Mouse (Mus musculus) cerebellum, postnatal 36 days (tissue): ENCODE data around the gene Prkacb.

ENCODE experiments used
- DNase-seq, 2 experiments: peaks; one replicate each; pipeline ENCODE4 v3.0.0; 2021 to 2022; ENCODE audit warnings: mixed read lengths in 2 of 2

Prkacb gene

DNA sequence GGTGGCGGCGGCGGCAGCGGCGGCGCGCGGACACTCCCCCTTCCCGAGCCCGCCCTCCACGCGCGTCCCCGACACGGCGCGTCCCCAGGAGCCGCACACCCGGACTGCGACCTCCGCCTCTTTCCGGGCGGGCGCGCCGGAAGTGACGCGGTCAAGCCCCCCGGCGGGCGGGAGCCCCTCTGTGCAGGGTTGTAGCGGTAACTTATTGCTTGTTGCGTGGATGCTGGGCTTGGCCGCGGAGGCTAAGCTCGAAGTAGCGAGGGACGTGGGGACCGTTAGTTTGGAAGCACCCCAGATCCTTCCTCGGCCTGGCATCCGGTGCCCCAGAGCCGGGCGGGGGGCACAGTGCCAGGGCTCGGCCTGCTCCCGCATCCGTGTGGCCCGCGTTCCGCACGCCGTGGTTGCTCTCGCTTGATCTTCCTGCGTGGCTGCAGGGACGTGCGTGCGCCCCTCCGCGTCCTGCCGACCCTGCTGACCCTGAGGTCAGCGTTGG is at the start of gene Prkacb:
Prkacb (minus strand) TSS at position 90 of the 493 bp plus-strand sequence.
- DNase-seq: peak; percentile 92 to 93

DNA sequence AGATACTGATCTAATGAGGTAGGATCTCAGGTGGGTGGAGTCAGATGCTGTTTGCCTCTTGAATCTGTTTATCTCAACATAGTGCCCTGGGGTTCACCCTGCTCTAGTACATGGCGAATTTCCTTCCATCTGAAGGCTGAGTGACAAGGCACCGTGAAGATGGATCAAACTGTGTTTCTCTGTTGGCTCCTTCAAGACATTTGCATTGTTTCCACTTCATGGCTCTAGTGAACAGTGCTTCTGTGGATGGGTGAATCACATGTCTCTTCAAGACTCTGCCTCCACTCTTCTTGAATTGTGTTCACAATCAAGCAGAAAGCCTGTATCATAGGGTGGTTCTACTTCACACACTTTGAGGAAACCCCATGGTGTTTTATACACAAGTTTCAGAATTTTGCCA is 47.5 kb upstream of the Prkacb start:
- DNase-seq: no peak

DNA sequence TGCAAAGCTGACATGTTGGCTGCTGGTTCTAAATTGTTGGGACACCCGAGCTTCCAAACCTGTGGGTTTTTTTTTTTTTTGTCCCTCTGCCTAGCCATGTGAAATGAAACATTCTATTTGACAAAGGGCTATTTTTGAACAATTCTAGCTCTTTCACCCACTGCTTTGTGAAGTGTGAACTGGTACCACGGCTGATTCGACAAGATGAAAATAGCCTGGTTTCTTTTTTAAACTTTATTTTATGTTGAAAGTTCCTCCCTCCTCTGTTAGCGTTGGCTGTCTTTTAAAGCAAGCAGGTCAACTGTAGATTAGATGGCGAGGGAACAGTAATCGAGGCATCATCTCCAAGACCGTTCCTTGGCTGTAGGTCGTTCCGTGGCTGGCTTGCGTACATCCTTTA is 44.6 kb upstream of the Prkacb start:
- DNase-seq: no peak

DNA sequence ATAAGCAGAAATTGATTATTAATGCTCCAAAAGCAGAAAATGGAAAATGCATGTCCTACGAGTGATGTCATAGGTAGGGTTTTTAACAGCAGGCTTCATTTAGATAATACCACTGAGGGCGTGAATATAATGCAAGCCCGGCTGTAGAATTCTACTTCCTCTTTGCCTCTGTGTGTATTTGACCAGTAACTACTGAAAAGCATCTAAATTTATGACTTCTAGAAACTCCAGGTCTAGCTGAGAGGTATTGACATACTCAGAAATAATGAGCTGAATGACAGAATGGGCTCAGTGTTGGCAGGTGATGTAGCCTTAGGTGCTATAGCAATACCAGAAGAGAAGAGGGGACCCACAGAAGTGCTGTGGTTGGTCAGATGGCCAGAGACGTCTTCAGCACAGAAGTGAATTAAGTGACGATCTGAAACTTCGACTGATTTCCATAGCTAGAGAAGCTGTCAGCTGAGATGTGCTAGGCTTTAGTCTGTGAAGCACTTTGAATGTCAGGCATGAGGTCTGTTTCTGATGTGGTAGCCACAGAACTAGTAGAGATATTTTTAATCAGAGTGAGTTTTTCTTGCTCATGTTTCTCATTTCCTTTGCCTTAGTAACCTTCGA is 41.8 kb upstream of the Prkacb start:
- DNase-seq: no peak

DNA sequence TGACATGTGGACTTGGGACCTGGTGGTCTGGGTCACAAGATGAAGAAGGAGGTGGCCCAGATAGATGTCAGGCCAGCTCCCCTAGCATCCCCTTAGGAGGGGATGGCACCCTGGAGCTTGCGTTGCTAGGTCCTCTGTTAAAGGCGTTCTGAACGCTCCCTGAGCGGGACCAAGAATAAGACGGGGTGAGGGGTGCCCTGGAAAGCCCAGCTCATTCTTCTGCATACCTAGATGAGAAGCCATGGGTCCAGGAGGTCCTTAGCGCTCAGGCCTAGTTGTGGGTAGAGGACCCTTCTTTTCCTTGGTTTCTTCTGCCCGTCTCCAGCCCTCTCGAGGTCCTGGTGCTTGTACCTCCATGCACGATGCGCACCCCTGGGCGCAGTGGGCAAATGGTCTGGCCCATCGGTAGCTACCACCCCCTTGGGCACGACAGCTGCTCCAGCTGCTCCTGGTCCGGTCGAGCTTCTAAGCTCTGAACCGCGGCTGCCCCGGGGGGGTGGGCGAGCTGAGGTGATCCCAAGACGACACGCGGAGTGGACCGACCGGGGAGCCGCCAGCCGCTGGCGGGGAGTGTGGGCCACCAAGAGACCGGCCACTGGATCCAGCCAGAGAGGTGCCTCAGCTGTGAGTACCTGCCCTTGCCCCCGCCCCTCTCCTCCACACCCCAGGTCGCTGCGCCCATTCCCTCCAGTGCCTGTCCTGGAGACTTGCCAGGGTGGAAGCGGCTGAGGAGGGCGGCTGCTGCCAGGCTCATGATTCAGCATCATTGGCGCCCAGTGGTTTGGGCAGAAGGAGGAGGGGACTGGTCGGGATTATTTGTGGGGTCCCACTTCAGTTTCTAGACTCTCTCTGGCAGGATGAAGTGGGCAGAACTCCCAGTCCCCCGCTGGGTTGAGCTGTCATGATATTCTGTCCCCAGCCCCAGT is 39.4 kb upstream of the Prkacb start, which contains the start of gene Ttll7:
Ttll7 (plus strand) TSS at position 402 of the 926 bp plus-strand sequence.
- peak; percentile 80 to 87 for DNase-seq

DNA sequence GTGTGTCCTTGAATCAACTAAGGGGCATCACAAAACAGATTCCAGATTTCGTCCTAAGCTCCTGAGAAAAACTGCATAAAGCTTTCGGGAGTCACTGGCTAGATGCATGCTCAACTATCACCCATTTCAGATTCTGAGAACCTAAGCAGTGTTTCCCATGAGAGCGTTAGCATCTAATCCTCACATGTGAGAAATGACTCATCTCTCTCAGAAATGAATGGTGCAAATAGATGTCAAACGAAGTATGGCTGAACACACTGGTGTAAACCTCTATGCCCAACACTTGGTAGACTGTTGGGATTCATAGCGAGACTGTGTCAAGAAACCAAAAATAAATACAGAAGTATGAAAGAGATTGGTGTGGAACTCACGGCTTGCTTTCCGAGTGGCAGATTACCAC is 36.6 kb upstream of the Prkacb start:
- no peak for DNase-seq

DNA sequence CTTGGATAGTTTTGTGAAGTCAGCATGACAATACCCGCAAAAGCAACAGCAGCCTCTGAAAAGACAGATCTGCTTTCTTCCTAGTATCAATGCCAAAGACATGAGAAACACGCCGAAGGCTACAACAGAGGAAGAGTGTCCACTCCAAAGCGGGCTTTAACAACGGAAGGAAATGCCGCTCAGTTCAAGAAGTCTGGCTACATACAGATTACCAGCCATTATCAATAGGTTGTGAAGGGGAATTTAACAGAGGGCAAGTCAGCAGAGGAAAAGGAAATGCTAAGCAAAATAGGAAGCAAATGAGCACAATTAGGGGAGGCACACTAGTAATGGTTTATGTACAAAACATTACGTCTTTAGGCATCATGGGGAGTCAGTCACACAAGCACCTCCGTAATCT is 35.3 kb upstream of the Prkacb start:
- DNase-seq: no peak

DNA sequence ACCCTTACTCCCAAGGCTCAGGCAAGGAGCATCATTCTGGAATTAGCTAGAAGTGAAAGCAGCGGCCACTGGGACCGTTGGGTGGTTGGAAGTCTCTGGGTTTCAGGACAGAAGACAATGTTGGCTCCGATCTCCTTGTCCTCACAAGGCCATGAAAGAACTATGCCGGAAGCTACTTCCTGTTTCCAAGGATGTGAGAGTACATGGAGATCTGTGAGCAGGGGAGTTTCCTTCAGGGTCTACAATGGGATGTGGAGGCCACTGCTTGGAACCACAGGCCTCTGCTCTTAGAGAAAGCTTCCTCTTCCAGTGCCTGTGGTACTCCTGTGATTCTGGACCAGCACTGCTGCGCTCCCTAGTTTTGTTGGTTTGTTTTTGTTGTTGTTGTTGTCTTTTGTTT is 33.4 kb upstream of the Prkacb start:
- no peak for DNase-seq

DNA sequence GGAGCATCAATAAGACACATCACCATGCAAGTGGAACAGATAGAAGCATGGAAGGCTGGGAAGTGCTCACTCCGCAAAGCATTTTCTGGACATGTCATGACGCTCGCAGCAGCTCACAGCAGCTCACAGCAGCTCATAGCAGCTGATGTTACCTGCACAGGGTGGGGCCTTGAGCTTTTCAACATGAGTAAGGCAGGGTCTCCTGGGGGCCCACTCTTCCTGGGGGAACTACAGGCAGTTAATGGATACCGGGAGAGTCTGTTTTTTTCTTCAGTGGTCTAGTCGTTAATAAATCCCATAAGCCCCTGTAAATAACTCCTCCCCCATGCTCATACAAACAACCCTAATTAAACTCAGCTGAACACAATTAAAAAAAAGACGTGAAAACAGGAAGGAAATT is 30.7 kb upstream of the Prkacb start:
- no peak for DNase-seq

DNA sequence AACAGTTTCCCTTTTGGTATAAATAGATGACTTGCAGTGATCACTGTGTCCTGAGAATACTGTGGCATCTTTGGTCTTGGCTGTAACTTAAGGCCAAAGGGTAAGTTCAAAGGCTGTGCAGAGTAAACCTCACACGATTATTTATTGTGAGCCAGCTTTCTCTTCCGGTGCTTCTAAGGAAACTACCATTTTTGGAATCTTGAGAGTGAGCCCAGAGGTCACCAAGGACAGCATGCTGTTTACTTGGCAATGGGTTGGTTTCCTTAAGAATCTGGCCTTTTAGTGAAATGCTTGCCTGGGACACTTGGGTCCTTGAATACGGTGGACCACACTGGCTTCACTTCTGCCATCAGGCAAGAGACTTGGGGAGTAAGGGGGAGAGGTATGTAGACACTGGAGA is 30.0 kb upstream of the Prkacb start:
- DNase-seq: no peak

DNA sequence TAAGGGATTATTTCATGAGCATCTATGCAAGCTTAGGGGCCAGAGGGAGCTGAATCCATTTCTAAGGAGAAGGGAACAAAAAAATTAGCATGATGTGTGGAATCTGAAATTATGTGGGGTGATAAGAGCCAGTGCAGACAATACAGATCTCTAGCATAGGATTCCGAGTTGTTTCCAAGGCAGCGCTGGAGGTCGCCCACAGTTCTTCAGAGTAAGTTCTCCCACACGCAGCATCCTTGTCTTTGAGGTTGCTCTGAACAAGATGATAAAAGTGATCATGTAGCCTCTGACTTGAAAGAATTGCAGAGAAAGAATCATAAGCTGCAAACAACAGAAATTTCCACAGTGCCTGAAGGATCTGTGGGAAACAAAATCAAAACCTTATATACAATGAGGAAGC is 7.9 kb upstream of the Prkacb start:
- DNase-seq: no peak

DNA sequence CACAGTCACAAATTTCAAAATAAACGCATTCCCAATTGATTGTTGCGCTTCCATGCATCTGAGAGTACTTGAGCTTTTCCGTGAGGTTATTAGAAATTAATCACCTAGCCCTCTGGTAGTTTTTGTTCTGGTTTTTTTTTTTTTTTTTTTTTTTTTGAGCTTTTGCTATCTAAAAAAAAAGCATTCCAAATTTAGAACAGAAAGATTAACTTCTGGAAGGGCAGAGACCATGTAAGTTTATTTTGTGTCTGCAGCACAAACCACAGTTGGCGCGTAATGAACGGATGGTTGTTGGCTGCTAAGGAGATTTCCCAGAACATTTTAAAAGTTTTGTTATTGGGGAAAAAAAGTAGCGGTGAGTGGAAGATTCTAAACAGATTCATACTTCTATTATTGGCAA is 834 bp upstream of the Prkacb start:
- no peak for DNase-seq

DNA sequence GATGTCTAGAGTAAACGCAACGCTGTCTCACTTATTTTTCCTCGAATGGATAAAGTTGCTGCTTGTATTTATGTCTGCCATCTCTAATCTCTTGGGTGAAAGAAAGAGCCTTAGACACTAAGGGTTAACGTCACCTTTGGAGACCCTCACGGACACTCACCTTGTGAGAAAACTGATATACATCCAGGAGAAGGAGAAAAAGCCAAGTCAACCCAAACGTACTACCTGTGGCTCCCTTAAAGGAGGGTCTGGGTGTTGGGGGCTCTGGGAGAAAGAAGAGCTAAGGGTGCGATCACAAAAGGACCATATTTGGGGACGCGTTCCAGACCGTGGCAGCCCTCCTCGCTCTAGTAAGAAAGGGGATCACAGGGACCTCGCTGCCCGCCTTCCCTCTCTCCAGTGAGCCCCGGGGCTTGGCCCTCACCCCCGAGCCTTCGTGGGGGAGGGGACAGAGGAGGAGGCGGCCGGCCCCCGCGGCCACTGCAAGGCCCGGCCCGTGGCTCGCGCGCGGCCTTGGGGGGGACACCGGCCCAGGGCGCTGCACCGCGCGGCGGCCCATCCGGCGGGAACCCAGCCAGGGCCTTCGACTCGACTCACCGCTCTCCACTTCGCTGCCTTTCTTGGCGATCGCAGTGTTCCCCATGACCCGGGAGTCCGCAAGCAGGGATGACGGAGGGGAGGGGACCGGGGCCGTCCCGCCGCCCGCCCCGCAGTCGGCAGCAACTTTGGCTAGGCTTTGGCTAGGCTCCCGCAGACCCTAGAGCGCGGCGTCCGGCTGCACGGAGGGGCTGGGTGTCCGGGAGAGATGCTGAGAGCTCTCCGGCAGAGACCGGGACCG is 530 bp downstream of the Prkacb start:
- peak in 1 of 2 experiments; percentile 64 for DNase-seq

DNA sequence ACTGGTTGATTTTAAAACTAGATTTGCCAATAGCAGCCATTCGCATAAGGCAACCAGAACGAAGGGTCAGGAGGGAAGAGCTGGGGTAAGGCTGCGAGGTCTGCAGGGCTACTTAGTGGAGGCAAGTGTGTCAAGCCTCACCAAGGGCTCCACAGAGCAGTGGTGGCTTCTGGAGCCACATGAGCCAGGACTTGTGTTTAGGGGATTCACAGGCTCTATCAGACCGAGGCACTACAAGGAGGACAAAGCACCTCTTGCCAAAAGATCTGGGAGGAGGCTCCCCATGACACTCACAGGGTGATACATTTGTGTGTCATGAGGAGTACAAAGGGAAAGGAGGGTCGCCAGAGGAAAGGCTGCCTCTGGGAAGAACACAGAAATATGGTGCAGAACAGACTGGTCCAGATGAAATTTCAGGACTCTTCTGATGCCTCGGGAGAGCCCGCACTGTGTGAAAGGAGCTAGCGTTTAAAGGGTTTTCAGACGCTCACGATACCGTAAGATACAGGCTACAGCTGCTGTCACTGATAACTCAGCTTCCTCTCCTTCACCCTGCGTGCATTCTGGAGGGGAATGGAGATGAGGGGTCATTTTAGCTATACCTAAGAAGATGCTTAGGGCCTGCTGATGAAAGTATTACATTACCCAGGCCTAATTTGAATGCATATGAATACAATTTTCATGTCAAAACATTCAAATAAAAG is 19.1 kb downstream of the Prkacb start:
- no peak for DNase-seq

DNA sequence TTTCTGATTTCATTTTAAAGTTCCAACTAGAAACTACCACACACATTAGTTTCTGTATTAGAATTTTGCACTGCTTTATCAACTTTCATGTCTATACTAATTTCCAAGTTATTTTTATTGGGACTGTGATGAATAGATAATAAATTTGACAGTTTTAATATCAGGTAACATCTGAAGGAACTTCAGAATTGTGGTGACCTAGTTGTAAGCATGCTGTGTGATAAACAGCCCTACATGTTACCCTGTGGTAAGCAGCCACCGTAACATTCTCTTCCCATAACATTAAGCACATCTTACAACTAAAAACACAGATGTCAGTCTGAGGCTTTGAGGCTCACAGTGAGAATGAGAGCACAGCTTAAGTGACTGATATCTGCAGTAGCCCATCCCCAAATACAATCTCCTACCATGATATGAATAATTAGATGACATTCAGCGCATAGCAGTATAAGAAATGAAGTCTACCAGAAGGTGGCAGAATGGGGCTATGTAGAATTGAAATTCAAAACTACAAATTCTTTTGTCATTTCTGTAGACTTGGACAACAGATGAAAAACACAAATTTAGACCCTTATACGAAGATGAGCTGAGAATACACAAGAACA is 20.5 kb downstream of the Prkacb start:
- DNase-seq: no peak

DNA sequence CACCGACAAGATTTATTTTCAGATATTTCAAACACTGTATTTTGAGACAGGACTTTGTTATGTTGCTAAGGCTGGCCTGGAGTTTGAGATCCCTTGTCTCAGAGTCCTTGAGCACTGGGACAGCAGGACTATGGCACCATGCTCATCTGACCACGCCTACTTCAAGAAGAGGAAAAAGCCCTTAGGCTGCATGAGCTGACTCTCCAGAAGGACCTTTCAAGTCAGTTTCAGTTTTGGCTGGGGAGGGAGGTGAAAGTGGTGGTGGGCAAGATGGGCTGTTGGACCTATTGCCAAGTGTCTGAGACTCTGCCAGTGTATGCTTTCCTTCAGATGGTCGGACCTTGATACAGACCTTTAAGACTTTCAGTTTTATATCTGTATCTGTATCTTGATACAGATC is 28.6 kb downstream of the Prkacb start:
- DNase-seq: no peak

DNA sequence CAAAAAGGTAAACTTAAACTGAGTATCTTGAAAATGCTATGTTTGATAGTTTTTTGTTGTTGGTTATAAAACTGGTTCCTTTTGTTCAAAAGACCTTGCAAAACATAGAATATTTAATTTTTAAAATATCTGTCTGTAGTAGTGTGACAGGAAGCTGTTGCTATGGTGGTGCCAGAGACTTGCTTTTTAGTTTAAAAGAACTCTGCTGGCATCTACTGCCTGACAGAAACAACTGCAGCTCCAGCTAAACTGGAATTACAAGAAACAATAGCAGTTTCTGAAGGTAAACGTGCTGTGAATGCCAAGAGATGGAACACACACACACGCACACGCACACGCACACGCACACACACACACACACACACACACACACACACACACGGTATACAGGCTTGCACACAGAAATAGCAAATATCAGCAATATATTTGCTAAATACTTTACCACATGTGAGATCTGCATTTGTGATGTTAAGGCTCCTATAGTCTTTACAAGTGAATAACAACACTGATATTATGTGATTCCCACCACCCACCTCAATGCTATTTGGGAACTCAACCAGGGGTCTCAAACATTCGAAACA is 29.1 kb downstream of the Prkacb start:
- DNase-seq: no peak

DNA sequence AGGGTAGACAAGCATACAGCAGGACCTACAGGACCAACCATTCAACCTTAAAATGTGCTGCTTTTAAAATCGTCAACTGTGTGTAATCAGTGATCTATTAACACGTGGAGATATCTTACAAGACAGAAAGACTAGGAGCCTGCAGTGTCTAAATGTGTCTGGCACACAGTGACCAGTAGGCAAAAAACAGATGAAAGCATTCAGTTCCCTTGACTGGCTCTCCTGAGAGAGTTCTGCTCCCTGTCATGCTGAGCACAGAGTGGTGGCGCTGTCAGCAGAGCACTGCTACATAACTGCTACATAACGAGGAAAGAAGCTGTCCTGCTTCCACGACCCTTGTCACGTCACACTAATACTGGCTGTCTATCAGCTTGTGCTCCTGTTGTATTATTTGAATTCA is 30.2 kb downstream of the Prkacb start:
- DNase-seq: no peak

DNA sequence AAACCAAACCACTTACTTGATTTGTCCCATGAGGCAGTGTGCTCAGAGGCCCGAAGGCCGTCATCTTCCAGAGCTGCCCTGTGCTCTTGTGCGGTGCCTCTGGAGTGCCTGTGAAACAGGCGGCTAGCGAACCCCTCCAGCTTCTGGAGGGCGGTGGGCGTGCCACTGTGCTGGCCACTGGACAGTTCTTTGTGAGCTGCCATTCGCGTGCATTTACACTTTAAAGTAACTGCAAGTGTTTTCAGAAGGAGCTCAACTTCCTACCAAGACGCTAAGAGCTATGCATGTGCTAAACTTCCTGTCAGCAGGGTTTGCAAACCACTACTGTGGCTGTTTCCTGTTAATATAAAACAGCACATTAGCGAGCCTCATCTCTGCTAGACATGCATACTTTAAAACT is 31.7 kb downstream of the Prkacb start:
- DNase-seq: no peak

DNA sequence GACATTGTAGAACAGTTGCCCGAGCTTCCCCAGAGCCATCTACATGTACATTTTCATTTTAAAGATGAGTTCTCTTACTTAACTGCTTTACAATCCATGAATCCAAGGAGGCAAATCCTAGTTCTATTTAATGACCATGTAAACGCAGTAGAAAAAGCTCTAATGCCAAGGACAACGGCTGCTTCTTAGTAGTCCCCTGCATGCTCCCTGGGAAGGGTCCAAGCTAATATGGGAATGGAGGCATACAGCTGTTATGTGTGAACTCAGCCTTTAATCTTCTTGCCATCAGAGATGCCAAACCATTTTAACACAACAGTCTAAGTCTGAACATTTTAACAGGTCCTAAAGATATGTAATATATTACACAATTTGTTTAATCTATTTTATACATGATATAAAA is 32.5 kb downstream of the Prkacb start:
- DNase-seq: no peak

DNA sequence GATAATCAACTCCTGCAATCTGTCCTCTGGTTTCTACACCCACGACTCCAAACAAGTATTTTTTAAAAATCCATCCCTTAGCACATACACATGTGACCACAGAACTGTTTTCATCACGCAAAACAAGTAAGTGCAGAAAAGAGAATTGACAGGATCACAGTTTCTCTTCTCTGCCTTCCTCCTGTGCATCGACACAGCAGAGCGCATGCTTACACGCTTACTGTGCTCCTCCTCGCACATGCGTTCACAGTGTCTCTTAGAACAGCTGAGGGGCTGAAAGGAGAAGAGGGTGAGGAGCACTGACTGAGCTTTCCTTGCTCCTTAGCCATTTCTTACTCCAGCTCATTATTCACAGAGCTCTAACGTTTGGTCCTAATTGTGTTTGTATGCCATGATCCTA is 33.9 kb downstream of the Prkacb start:
- no peak for DNase-seq

DNA sequence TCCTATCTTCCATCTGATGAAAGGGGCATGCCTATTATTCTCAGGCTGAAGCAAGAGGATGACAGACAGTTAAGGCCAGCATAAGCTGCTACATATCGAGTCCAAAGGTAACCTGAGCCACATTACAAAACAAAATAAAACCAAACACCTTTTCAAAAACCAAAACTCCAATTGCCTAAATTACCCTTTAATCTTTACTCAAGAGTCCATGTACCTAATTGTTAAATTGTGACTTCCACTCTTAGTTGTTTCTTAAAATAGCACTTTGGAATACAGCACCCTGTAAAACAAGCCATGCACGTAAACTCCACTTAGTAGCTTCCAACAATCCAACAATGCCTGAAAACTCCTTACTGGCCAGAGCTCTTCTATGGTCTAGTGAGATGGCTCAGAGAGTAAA is 34.3 kb downstream of the Prkacb start:
- no peak for DNase-seq
